In the genomic region with DNA sequence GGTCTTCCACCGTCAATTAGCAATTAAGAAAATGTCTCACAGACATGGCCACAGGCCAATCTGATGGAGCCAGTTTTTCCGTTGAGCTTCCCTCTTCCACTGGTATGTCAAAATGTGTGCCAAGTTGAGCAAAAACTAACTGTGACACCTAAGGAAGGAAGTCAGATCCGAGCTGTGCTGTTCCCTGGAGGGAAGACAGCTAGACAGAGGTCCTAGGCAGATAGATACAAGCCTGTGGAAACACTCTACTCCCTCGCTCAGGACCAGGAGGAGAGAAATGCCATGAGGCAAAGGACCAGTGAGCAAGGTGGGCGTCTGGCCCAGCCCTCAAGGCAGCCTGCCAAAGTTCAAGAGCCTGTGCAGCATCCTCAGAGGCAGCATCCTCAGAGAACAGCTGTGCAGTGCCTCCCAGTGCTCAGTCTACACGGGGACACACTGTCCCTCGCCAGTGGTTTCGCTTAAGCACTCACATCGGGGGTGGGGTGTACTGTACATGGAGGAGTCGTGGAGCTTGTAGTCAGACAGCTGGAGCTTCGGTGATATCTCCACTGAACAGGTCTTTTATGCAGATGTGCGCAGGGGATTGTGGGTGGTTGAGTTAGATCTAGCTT, we compare ENCODE assay signal across 1 mouse cellular context.
TF ChIP-seq lines count a peak whose summit lies in the region.

No protein-coding gene starts in this region.

TF ChIP-seq in MEL, 35 proteins besides CTCF, POLR2A, EP300 and RAD21 (continued from another document):
- TF ChIP-seq TCF12 (IDR thresholded peaks at IDR 0.05; ENCODE audit: low read depth, low read length) (0 out of 2 replicates have a peak, but pooled peaks have one; percentile 30), GATA1 (IDR thresholded peaks at IDR 0.05; ENCODE audit: low read depth, low read length) (peak; percentile 73), MXI1 (IDR thresholded peaks at IDR 0.05; ENCODE audit: low read depth, low read length) (peak; percentile 48), USF2 (IDR thresholded peaks at IDR 0.05; ENCODE audit: borderline replicate concordance in 1 of 2, insufficient read depth in 1 of 2, low read depth in 1 of 2, low read length in 2 of 2) (no peak), ELF1 (IDR thresholded peaks at IDR 0.05; ENCODE audit: low read depth, low read length) (0 out of 2 replicates have a peak, but pooled peaks have one; percentile 2), POLR2AphosphoS5 (IDR thresholded peaks at IDR 0.05; ENCODE audit: borderline replicate concordance, low read depth, low read length) (no peak), CHD2 (IDR thresholded peaks at IDR 0.05; ENCODE audit: low read length) (no peak; the same call in 1 of the 2 replicates), GABPA (IDR thresholded peaks at IDR 0.05; ENCODE audit: low read depth, low read length) (no peak), ETS1 (IDR thresholded peaks at IDR 0.05; ENCODE audit: low read depth, low read length) (peak; percentile 53), TAL1 (IDR thresholded peaks at IDR 0.05; ENCODE audit: low read length) (peak; percentile 74), POLR2AphosphoS2 (IDR thresholded peaks at IDR 0.05; ENCODE audit: low read length) (no peak), MAX (IDR thresholded peaks at IDR 0.05; ENCODE audit: low read length) (no peak; the same call in 1 of the 2 replicates), JUND (IDR thresholded peaks at IDR 0.05; ENCODE audit: low read depth, low read length) (no peak), NELFE (IDR thresholded peaks at IDR 0.05; ENCODE audit: low read depth, low read length) (no peak; the same call in 1 of the 2 replicates), BHLHE40 (IDR thresholded peaks at IDR 0.05; ENCODE audit: borderline replicate concordance, low read depth, low read length) (no peak), NRF1 (IDR thresholded peaks at IDR 0.05; ENCODE audit: insufficient read depth, low read depth, low read length, poor library complexity, severe bottlenecking) (no peak), ZC3H11A (IDR thresholded peaks at IDR 0.05; ENCODE audit: low read depth, low read length) (no peak; the same call in 1 of the 2 replicates), ZMIZ1 (IDR thresholded peaks at IDR 0.05; ENCODE audit: low read depth, low read length) (no peak), SMC3 (IDR thresholded peaks at IDR 0.05; ENCODE audit: low read depth, low read length) (peak; percentile 26; the same call in 1 of the 2 replicates), E2F4 (IDR thresholded peaks at IDR 0.05; ENCODE audit: borderline replicate concordance, low read depth, low read length) (no peak), ZNF384 (IDR thresholded peaks at IDR 0.05; ENCODE audit: low read depth, low read length) (no peak), SIN3A (IDR thresholded peaks at IDR 0.05; ENCODE audit: low read length) (peak; percentile 78), MAFK (IDR thresholded peaks at IDR 0.05; ENCODE audit: borderline replicate concordance, low read depth, low read length) (0 out of 2 replicates have a peak, but pooled peaks have one; percentile 11), RCOR1 (IDR thresholded peaks at IDR 0.05; ENCODE audit: low read depth, low read length) (peak; percentile 34; the same call in 1 of the 2 replicates), MYC (IDR thresholded peaks at IDR 0.05; ENCODE audit: low read depth, low read length) (no peak), TBP (IDR thresholded peaks at IDR 0.05; ENCODE audit: low read depth, low read length) (peak; percentile 60; the same call in 1 of the 2 replicates)
TF ChIP-seq in MEL: peak in this region for 15.
